Mouse (Mus musculus) neural tube, embryonic 14.5 days (tissue): Measurements from ENCODE around the gene Irf2. TPM values are rescaled to one million over a fixed set of nuclear protein-coding genes. Genes with fewer than 3 reads are reported as not detected.

Experiments
- ATAC-seq: fragments of 200-750 bp; cut with Nextera tagmentation; 2 replicates; pipeline ENCODE4 v1.8.0; 2017; ENCODE audit warnings: low read depth, mild to moderate bottlenecking, moderate TSS enrichment, moderate library complexity
- H3K27ac ChIP-seq: fragments of 300-500 bp; sonication (generic); 2 replicates; pipeline ENCODE4 v1.5.1; 2014; ENCODE audit warnings: low read depth, mild to moderate bottlenecking, control low read depth, low read length, moderate library complexity, mixed read lengths
- H3K27me3 ChIP-seq: fragments of 300-500 bp; sonication (generic); 2 replicates; pipeline ENCODE4 v1.6.1; 2014; ENCODE audit warnings: low read length; ENCODE audit not compliant: control insufficient read depth, insufficient read depth
- H3K36me3 ChIP-seq: fragments of 300-500 bp; sonication (generic); 2 replicates; pipeline ENCODE4 v1.6.1; 2014; ENCODE audit warnings: low read length, mixed read lengths; ENCODE audit not compliant: control insufficient read depth, insufficient read depth
- H3K4me1 ChIP-seq: fragments of 300-500 bp; sonication (generic); 2 replicates; pipeline ENCODE4 v1.6.1; 2014; ENCODE audit warnings: low read length; ENCODE audit not compliant: control insufficient read depth, insufficient read depth
- H3K4me2 ChIP-seq: fragments of 300-500 bp; sonication (generic); 2 replicates; pipeline ENCODE4 v1.6.1; 2014; ENCODE audit warnings: mild to moderate bottlenecking, low read depth, low read length, control low read depth
- H3K4me3 ChIP-seq: fragments of 300-500 bp; sonication (generic); 2 replicates; pipeline ENCODE4 v1.5.1; 2014; ENCODE audit warnings: low read depth, low read length, control low read depth, mixed read lengths
- H3K9ac ChIP-seq: fragments of 300-500 bp; sonication (generic); replicated peaks from 2 replicates; pipeline ENCODE4 v1.6.1; 2014; ENCODE audit warnings: low read depth, mild to moderate bottlenecking, control low read depth, low read length, mixed read lengths
- H3K9me3 ChIP-seq: fragments of 300-500 bp; sonication (generic); 2 replicates; pipeline ENCODE4 v1.6.1; 2016; ENCODE audit warnings: low read length; ENCODE audit not compliant: control insufficient read depth
- WGBS: fragments of 180-500 bp; shearing (Covaris S2); extraction: QIAGEN DNeasy Blood & Tissue Kit; methylation state at CpG from one replicate; pipeline ENCODE4 v1.1.7; 2014; 5-methylcytosine and 5-hydroxymethylcytosine counted together
- polyA plus RNA-seq: library from polyadenylated mRNA; unstranded; fragments of >200 nt; fragmentation: Nextera tagmentation; extraction: Ambion mirVana; gene quantifications from 2 replicates; pipeline ENCODE4 v1.2.1, GENCODE M21; 2014

Gene Irf2
- polyA plus RNA-seq, 1 experiment from 2014 or later, result 10.6 TPM

GRCm38 (mm10) chr8:46882743-46883142 is 143.2 kb downstream of the Irf2 start:
- no peak for ATAC-seq
- 59% methylated on average over 5 of the region's 5 CpGs for WGBS
- no peak overlapping the region for H3K27ac ChIP-seq
- H3K27me3 ChIP-seq, result no peaks in the 10 kb centered on the region
- no peak overlapping the region for H3K4me2 ChIP-seq
- no peak overlapping the region for H3K4me3 ChIP-seq
- H3K9me3 ChIP-seq, result no peaks in the 10 kb centered on the region
- H3K36me3 ChIP-seq, result no peaks in the 10 kb centered on the region
- H3K4me1 ChIP-seq, result no peaks in the 10 kb centered on the region
- no peak overlapping the region for H3K9ac ChIP-seq

GRCm38 (mm10) chr8:46883232-46884000 is 143.9 kb downstream of the Irf2 start:
- H3K9me3 ChIP-seq, result no peaks in the 10 kb centered on the region
- H3K27me3 ChIP-seq, result no peaks in the 10 kb centered on the region
- H3K36me3 ChIP-seq, result no peaks in the 10 kb centered on the region
- ATAC-seq, result no peak
- 0 out of 2 replicates have a peak, but pooled peaks cover 2% of the 10 kb centered on the region for H3K4me1 ChIP-seq
- WGBS, result 88% methylated on average over 9 of the region's 9 CpGs
- no peak overlapping the region for H3K9ac ChIP-seq
- H3K27ac ChIP-seq, result no peak overlapping the region
- H3K4me3 ChIP-seq, result no peak overlapping the region
- no peak overlapping the region for H3K4me2 ChIP-seq

- H3K27ac ChIP-seq, result no peak overlapping the region
- 89% methylated on average over 2 of the region's 2 CpGs for whole genome bisulfite sequencing
- H3K4me2 ChIP-seq, result no peak overlapping the region
- no peak overlapping the region for H3K4me3 ChIP-seq
- H3K36me3 ChIP-seq, result no peaks in the 10 kb centered on the region
- H3K9ac ChIP-seq, result no peak overlapping the region
- no peaks in the 10 kb centered on the region for H3K9me3 ChIP-seq
- no peaks in the 10 kb centered on the region for H3K27me3 ChIP-seq
- no peak for ATAC-seq
- H3K4me1 ChIP-seq, result 0 out of 2 replicates have a peak, but pooled peaks cover 4% of the 10 kb centered on the region
Observed at GRCm38 (mm10) chr8:46885786-46886185, 146.3 kb downstream of the Irf2 start.

- no peak overlapping the region for H3K4me2 ChIP-seq
Observed at GRCm38 (mm10) chr8:46886216-46886615, 146.7 kb downstream of the Irf2 start.

GRCm38 (mm10) chr8:46887396-46887795 is 147.9 kb downstream of the Irf2 start:
- WGBS, result 79% methylated on average over 6 of the region's 6 CpGs
- no peak overlapping the region for H3K9ac ChIP-seq
- no peak for ATAC-seq

More at GRCm38 (mm10) chr8:46886216-46886615, 146.7 kb downstream of the Irf2 start:
- no peak overlapping the region for H3K27ac ChIP-seq
- WGBS, result 90% methylated on average over 1 of the region's 1 CpGs
- H3K27me3 ChIP-seq, result no peaks in the 10 kb centered on the region
- no peak overlapping the region for H3K9ac ChIP-seq
- H3K4me3 ChIP-seq, result no peak overlapping the region
- H3K36me3 ChIP-seq, result no peaks in the 10 kb centered on the region
- no peaks in the 10 kb centered on the region for H3K9me3 ChIP-seq
- ATAC-seq, result no peak
- 0 out of 2 replicates have a peak, but pooled peaks cover 4% of the 10 kb centered on the region for H3K4me1 ChIP-seq

GRCm38 (mm10) chr8:46888575-46888974 is 149.0 kb downstream of the Irf2 start:
- H3K27ac ChIP-seq, result no peak overlapping the region
- WGBS, result 66% methylated on average over 4 of the region's 4 CpGs

More at GRCm38 (mm10) chr8:46887396-46887795, 147.9 kb downstream of the Irf2 start:
- Histone ChIP-seq H3K4me1 (0 out of 2 replicates have a peak, but pooled peaks cover 4% of the 10 kb centered on the region), H3K27me3 (no peaks in the 10 kb centered on the region), H3K36me3 (no peaks in the 10 kb centered on the region), H3K4me2 (no peak overlapping the region), H3K27ac (no peak overlapping the region), H3K4me3 (no peak overlapping the region), H3K9me3 (no peaks in the 10 kb centered on the region)

GRCm38 (mm10) chr8:46890241-46890640 is 150.7 kb downstream of the Irf2 start:
- WGBS, result 86% methylated on average over 4 of the region's 4 CpGs
- Histone ChIP-seq H3K9me3 (no peaks in the 10 kb centered on the region), H3K27ac (no peak overlapping the region), H3K4me2 (no peak overlapping the region), H3K4me3 (no peak overlapping the region), H3K36me3 (no peaks in the 10 kb centered on the region), H3K9ac (no peak overlapping the region), H3K27me3 (no peaks in the 10 kb centered on the region), H3K4me1 (peaks cover 8% of the 10 kb centered on the region; the same call in 1 of the 2 replicates)
- ATAC-seq, result no peak

More at GRCm38 (mm10) chr8:46888575-46888974, 149.0 kb downstream of the Irf2 start:
- Histone ChIP-seq H3K4me1 (peaks cover 8% of the 10 kb centered on the region; the same call in 1 of the 2 replicates), H3K9ac (no peak overlapping the region), H3K4me3 (no peak overlapping the region), H3K9me3 (no peaks in the 10 kb centered on the region), H3K4me2 (no peak overlapping the region), H3K36me3 (no peaks in the 10 kb centered on the region), H3K27me3 (no peaks in the 10 kb centered on the region)
- no peak for ATAC-seq

- Histone ChIP-seq H3K9ac (no peak overlapping the region), H3K27me3 (no peaks in the 10 kb centered on the region), H3K4me3 (no peak overlapping the region), H3K36me3 (no peaks in the 10 kb centered on the region), H3K9me3 (no peaks in the 10 kb centered on the region), H3K27ac (no peak overlapping the region), H3K4me1 (peaks cover 8% of the 10 kb centered on the region; the same call in 1 of the 2 replicates), H3K4me2 (peak overlapping the region; percentile 6; the same call in 1 of the 2 replicates)
- peak; percentile 63 for ATAC-seq
- WGBS, result 72% methylated on average over 22 of the region's 22 CpGs
Observed at GRCm38 (mm10) chr8:46892511-46893273, 153.2 kb downstream of the Irf2 start.

- WGBS, result 95% methylated on average over 2 of the region's 2 CpGs
- no peak for ATAC-seq
Observed at GRCm38 (mm10) chr8:46894385-46894784, 154.9 kb downstream of the Irf2 start.

More at GRCm38 (mm10) chr8:46894385-46894784, 154.9 kb downstream of the Irf2 start:
- H3K36me3 ChIP-seq, result no peaks in the 10 kb centered on the region
- H3K27ac ChIP-seq, result no peak overlapping the region
- no peak overlapping the region for H3K9ac ChIP-seq
- H3K4me2 ChIP-seq, result no peak overlapping the region
- peaks cover 4% of the 10 kb centered on the region; the same call in 1 of the 2 replicates for H3K4me1 ChIP-seq
- no peaks in the 10 kb centered on the region for H3K27me3 ChIP-seq
- H3K4me3 ChIP-seq, result no peak overlapping the region
- H3K9me3 ChIP-seq, result no peaks in the 10 kb centered on the region
